Mouse (Mus musculus): Measurements from ENCODE around the gene Ccdc63.

Gene Ccdc63

DNA sequence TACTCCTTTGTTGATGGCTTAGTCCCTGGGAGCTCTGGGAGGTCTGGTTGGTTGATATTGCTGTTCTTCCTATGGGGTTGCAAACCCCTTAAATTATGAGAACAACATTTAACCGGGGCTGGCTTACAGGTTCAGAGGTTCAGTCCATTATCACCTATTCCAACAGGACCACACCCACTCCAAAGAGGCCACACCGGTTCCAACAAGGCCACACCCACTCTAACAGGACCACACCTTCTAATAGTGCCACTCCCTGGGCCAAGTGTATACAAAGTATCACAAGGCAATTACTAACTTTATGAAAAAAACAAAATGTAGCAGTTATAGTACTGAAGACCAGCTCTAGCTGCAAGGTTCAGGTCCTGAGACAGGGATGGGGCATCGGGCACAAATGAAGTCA, 56.2 kb downstream of the Ccdc63 start:
- no peak for DNase-seq (ENCODE audit: low spot score)

DNA sequence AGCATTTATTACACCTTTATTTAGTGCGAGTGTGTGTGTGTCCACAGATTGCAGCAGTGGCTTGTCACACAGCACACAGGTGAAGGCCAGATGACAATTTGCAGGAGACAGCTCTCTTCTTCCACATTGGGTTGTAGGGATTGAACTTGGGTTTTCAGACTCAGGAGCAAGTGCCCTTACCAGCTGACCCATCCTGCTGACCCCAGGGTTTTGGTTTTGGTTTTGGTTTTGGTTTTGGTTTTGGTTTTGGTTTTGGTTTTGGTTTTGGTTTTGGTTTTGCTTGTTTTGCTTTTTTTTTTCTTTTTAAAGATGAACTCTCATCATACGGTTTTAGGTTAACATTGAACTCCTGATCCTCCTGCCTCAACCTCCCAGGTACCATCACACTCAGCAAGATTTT, 57.3 kb downstream of the Ccdc63 start:
- DNase-seq (ENCODE audit: low spot score): no peak

DNA sequence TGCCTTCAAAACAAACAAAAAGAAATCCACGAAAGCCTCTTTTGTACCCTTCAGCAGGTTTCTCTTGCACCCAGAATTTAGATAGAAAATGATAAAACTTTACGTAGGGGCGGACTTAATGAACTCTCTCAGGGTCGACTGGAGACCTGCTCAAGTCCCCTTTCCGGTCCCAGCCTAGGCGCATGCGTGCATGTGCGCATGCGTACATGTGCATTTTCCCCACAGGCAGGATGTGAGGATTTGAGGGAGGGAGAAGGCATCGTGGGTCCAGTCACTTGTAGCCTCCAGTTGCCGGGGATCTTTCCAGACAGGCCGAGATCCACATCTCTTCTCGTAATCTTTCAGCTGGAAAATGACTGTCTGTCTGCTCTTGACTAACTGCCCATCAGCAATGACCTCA, 59.2 kb downstream of the Ccdc63 start:
- no peak for DNase-seq (ENCODE audit: low spot score)

- DNase-seq (ENCODE audit: low spot score): no peak
These were observed 59.7 kb downstream of the Ccdc63 start for GRCm38 (mm10) chr5:122080930-122081329.

- peak; percentile 31 for DNase-seq (ENCODE audit: low spot score)
These were observed 60.8 kb downstream of the Ccdc63 start for GRCm38 (mm10) chr5:122079796-122080195.

DNA sequence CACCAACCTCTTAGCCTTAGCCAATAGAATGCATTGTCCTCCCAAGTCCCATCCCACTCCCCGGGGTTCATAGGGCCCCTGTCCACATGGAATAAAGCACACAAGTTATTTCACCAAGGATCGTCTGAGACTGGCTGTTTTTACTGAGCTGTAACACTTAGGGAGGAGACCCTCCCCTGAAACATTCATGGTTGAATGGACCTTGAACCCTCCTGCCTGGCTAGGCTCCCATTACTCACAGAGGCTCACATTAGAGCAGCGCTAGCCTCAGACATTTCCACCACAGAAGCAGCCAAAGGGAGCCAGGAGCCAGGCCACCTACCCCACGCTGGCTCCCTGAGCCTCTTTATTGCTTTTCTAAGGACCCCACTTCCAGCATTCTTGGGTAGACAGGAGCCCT, 63.4 kb downstream of the Ccdc63 start:
- DNase-seq (ENCODE audit: low spot score): no peak

GRCm38 (mm10) chr5:122075736-122076135, 64.9 kb downstream of the Ccdc63 start:
- DNase-seq (ENCODE audit: low spot score): no peak

GRCm38 (mm10) chr5:122071997-122072396, 68.6 kb downstream of the Ccdc63 start:
- no peak for DNase-seq (ENCODE audit: low spot score)

DNA sequence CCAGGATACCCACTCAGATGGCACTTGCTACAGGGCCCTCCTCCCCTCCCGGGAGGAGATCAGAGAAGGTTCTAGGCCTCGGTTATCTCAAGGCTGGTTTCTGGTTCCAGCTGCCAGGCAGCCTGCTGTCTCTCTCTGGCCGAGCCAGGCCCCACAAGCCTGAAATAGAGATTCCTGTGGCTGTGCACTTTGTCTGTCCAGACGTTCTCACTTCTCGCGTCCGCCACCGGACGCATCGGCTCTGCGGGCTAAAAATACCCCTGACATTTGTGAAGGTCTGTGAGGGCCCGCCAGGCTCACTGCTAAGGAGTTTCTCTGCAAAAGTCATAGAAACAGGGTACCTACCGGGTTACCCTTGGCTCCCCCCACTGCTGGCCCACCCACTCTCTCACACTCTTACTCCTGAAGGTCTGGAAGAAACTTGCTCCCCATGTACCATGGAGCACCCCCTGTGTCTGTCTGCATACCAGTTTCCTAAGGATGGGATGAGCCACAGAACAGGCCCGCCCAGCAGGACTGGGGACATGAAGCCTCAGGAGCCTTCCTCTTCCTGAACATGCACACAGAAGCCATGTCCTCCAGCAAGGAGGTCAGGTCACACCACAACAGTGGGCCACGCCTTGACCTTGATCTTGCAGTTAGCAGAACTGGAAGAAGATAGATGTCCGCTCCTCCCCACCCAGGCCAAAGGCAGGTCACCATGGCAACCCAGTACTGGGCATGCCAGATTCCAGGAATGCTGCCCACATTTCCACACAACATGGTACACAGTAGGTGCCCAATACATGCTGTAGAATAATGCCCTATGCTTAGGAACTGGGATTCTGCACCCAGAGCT, 69.4 kb downstream of the Ccdc63 start:
- DNase-seq (ENCODE audit: low spot score): no peak

- no peak for DNase-seq (ENCODE audit: low spot score)
These were observed 72.1 kb downstream of the Ccdc63 start for GRCm38 (mm10) chr5:122068563-122068962.

DNA sequence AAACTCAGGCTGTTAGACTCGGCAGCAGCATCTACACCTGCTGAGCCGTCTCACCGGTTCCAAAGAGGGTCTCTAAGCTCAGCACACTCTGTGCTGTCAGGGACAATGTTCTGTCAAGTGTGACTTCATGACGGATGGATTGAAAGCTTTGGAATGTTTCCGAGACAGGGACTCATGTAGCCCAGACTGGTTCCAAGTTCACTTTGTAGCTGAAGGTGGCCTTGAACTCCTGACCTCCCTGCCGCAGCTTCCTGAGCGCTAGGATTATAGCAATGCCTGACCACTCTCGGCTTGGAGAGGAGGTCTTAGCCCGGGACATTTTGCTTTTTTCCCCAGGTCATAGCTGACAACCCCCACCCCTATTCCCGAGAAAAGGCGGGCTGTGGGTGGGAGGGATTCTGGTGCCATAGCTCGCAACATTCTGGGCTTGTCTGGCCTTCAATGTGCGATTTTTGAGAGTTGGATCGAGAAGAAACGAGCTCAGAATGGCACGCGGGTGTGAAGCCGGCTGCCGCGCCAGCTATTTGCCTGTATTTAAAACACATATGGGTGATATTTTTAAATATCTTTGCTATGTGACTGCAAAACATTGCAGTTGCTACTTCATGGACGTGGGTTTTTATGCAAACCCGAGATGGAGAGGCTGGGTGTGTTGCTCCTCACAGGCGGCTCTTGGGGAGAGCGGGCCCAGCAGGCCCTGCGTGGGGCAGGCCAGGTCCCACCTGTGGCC, 77.3 kb downstream of the Ccdc63 start:
- DNase-seq (ENCODE audit: low spot score): no peak

DNA sequence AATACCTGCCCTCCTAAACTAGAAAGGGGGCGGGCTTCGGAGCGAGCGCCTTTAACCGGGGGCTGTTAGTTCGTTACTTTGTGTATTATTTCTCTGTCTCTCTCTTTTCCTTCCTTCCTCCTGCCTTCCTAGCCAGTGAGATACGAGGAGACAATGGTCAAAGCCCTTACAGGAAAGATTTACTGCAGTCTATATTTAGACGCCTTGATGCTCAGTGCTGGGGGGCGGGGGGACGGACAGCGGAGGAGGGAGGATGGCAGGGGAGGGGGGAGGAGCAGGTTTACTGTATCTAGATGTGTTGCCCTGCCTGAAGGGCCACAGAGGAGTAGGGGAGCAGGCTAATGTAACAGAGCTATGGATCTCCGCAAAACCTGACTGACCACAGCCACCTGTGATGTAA, 78.1 kb downstream of the Ccdc63 start:
- DNase-seq (ENCODE audit: low spot score): no peak

DNA sequence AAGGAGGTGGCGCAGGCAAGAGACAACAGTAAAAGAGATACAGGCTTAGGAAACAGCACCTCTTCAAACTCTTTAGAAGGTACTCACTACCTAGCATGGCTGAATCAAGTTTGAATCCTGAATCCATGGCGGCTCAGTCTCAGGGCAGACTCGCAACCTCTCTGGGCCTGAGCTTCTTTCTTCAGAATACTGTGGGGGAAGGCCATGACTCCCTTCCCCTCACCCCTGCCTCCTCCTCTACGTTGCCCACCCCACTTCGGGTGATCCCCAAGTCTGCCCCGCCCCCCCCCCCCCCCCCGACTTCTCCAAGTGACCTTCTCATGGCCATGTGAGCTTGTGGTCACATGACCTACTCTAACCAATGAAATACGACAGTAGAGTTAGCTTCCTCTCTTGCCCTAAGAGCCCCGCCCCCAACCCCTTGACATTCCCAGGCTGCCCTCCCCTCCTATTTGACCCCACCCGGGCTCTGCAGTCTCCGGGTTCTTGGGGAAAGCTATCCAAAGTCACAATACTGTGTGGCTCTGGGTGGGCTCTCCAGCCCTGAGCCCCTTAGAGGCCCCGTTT, 79.8 kb downstream of the Ccdc63 start:
- peak; percentile 84 for DNase-seq (ENCODE audit: low spot score)

DNA sequence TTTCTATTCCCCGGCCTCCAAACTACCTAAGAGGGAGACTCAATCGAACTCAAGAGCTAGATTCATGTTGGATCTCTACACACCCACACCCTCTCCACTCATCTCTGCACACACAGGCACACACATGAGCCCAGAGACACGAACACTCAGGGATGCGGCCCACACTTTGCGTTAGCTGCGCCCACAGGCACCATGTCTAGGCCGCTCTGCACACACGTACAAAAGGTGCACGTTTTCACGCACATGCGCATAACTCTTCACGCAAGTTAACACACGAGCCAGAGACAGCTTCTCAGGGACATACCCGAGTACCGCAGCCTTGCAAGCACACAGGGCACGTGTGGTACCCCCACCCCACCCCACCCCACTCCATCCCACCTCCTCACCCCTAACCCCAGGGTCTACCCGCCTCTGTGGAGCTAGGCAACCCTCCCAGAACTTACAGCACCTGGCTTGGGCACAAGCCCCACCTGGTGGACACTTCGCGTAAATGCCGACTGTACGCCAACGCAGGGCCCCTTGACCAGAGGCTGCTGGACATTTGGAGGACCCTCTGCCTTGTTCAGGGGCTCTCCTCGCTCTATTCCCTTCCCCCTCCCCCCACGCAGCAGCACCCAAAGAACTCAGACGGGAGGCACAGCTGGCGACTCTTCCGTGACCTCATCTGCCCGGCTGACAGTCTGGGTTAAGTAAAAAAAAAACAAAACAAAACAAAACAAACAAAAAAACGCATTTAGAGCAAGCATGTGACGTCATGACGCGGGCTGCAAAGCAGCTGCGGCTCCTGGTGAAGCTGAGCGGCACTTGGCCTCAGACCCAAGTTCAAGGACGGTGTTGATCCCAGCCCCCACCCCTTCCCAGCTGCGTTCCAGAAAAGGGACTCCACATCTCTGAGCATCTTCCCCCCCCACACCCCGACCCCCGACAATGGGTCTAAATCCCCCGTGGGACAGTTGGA, 81.3 kb downstream of the Ccdc63 start:
- DNase-seq (ENCODE audit: low spot score): peak; percentile 90

Data from embryo, embryonic 10.5 days (tissue).